Comparison of ENCODE assay signal across 25 mouse cellular contexts in the genomic region with DNA sequence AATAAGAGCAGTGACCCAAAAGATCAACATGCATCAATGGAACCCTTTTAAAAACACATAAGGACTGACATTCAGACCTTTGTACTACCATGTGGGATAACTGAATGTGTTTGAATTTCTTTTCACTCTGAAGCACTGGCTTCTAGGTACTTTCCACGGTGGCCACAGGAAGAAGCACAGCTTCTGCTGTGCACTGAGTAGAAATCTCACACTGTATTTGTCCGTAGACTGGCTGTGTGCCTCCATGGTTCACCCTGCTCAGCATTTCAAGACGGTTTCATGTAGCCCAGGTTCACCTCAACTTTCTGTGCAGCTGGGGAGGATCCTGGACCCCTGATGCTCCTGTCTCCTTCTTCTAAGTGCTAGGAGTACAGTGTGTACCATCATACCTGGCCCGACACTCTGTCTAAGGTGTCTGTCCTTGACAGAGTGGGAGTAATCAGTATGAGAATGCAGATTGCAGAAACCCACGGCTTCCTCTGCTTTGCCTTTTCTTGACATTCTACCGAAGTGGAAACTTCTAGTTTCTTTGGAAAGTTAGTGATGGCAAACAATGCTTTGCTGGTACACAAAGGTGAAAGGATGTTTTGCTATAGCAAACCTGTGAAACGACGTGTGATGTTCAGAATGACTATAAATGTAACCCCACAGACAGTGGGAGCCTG. TPM values are rescaled to one million over a fixed set of nuclear protein-coding genes. Genes with fewer than 3 reads are reported as not detected.
"Had no signal": no experiment of that assay in that cellular context is flagged by ENCODE, and none has a peak within 500 bp of the region (broad histone marks: within the 10 kb centered on the region; RNA-seq: fewer than 3 reads in every experiment).

No protein-coding gene starts in this region.

- ATAC-seq: lung, postnatal 0 days; midbrain, embryonic 13.5 days; midbrain, embryonic 15.5 days had no signal

- H3K4me3 ChIP-seq: lung, embryonic 15.5 days; megakaryocyte, embryonic 14.5 days; midbrain, embryonic 13.5 days; midbrain, embryonic 15.5 days; neural tube, embryonic 13.5 days; neural tube, embryonic 15.5 days; stomach, embryonic 15.5 days had no signal

- DNase-seq: lung, adult 2 months; lung, postnatal 14 days; lung, postnatal 36 days; retina, postnatal 1 day; right cerebral cortex, adult 18-20 months; right cerebral cortex, postnatal 25 days; right cerebral cortex, postnatal 4 days; thymus, adult 2 months; thymus, postnatal 25 days; thymus, postnatal 4 days had no signal

- H3K27ac ChIP-seq: lung, embryonic 15.5 days; macrophage; midbrain, embryonic 13.5 days; midbrain, embryonic 15.5 days; neural tube, embryonic 13.5 days; neural tube, embryonic 15.5 days; stomach, embryonic 15.5 days; stomach, postnatal 0 days had no signal

RNA-seq across cellular contexts. Expression of a gene that starts 11.5 kb away (rescaled TPM):
- total RNA-seq: megakaryocyte progenitor cell, adult 5-6 weeks; monocyte, adult 5-6 weeks had no signal
- polyA plus RNA-seq: lung, postnatal 0 days; macrophage; midbrain, embryonic 11.5 days; small intestine, adult 2 months; spleen, adult 2 months had no signal

RNA-seq across cellular contexts. Expression of a gene that starts 29.9 kb away (rescaled TPM):
- polyA plus RNA-seq: macrophage had no signal
